ENCODE assay signal across 8 mouse cellular contexts in genomic region chr5:24602751-24603343, GRCm38 (mm10). TPM values are rescaled to one million over a fixed set of nuclear protein-coding genes. Genes with fewer than 3 reads are reported as not detected.
A peak's percentile ranks its signal among the peaks of the same experiment; 100 is the strongest.
DNase-seq lines count a peak whose midpoint lies in the region; ATAC-seq and TF ChIP-seq lines count a peak whose summit lies in the region.

No protein-coding gene starts in this region.

- no peaks in the 10 kb centered on the region for H3K9me3 ChIP-seq in hindbrain, embryonic 15.5 days

- peaks cover 90% of the 10 kb centered on the region for H3K4me1 ChIP-seq in hindbrain, embryonic 15.5 days (replicated peaks)
- H3K4me1 ChIP-seq in liver, adult 2 months (ENCODE audit: control insufficient read depth, insufficient read depth, low read length), result peaks cover 17% of the 10 kb centered on the region

- H3K9ac ChIP-seq in hindbrain, embryonic 15.5 days, result peak overlapping the region; percentile 79
- H3K9ac ChIP-seq in liver, adult 2 months (ENCODE audit: low read depth, low read length), result peak overlapping the region; percentile 88

- peak; percentile 40 for ATAC-seq in hindbrain, embryonic 15.5 days (ENCODE audit: low FRiP score, low read depth)

- 0 out of 2 replicates have a peak, but pooled peaks have one; percentile 47 for TF ChIP-seq POLR2A in liver, adult 2 months (IDR thresholded peaks at IDR 0.05; ENCODE audit: extremely low read depth, insufficient read depth, low read length)

- peak overlapping the region; percentile 97 for H3K4me2 ChIP-seq in hindbrain, embryonic 15.5 days

- 3% methylated on average over 16 of the region's 16 CpGs for WGBS in hindbrain, embryonic 15.5 days
- 2% methylated on average over 16 of the region's 16 CpGs for WGBS in liver, adult 2 months

- no peak for DNase-seq in layer of hippocampus, adult 2 months (ENCODE audit: low spot score in 2 of 2)
- DNase-seq in layer of hippocampus, adult 9-11 months, result no peak
- DNase-seq in cerebellum, adult 9-11 months, result peak; percentile 83
- DNase-seq in gastrocnemius, adult 8-10 months (ENCODE audit: low spot score in 2 of 2), result peak; percentile 87 to 88
- peak; percentile 91 for DNase-seq in liver, adult 2 months (ENCODE audit: extremely low read depth, low read depth, low spot score)
- peak; percentile 82 for DNase-seq in neural tube, embryonic 10.5 days (ENCODE audit: extremely low spot score, low spot score)
- no peak for DNase-seq in frontal cortex, postnatal 36 days (ENCODE audit: low spot score in 2 of 2)

- no peaks in the 10 kb centered on the region for H3K27me3 ChIP-seq in hindbrain, embryonic 15.5 days
- no peaks in the 10 kb centered on the region for H3K27me3 ChIP-seq in liver, adult 2 months (ENCODE audit: control insufficient read depth, insufficient read depth, low read length)

- H3K4me3 ChIP-seq in layer of hippocampus, adult 2 months, result peak overlapping the region; percentile 64
- peak overlapping the region; percentile 59 for H3K4me3 ChIP-seq in hindbrain, embryonic 15.5 days
- peak overlapping the region; percentile 65 for H3K4me3 ChIP-seq in liver, adult 2 months (ENCODE audit: insufficient read depth, low read depth, low read length)

- no peak for TF ChIP-seq CTCF in layer of hippocampus, adult 2 months (conservative IDR thresholded peaks at IDR 0.05)
- TF ChIP-seq CTCF in liver, adult 2 months (IDR thresholded peaks at IDR 0.05; ENCODE audit: low read depth, low read length), result no peak

- peak overlapping the region; percentile 92 for H3K27ac ChIP-seq in layer of hippocampus, adult 2 months
- peak overlapping the region; percentile 95 for H3K27ac ChIP-seq in hindbrain, embryonic 15.5 days (replicated peaks)
- H3K27ac ChIP-seq in liver, adult 2 months (replicated peaks; ENCODE audit: insufficient read depth, low read depth, low read length), result peak overlapping the region; percentile 46

- H3K79me2 ChIP-seq in liver, adult 2 months (ENCODE audit: control insufficient read depth, insufficient read depth, low read length), result no peaks in the 10 kb centered on the region

- no peaks in the 10 kb centered on the region for H3K36me3 ChIP-seq in hindbrain, embryonic 15.5 days
- H3K36me3 ChIP-seq in liver, adult 2 months (ENCODE audit: control insufficient read depth, insufficient read depth, low read length), result no peaks in the 10 kb centered on the region

RNA-seq across cellular contexts. Expression of gene Chpf2, which starts 16.3 kb away (rescaled TPM):
- total RNA-seq in layer of hippocampus, adult 2 months (2021), result 10 to 100 TPM; 63.6 to 66.7 TPM
- 10 to 100 TPM in 3 of 4 experiments, 1 to 10 TPM in 1; 8.5 to 14.5 (median 12.4) TPM for total RNA-seq in gastrocnemius, adult 8-10 months (2022)
- 18.7 and 19.0 TPM in 2 replicates for polyA plus RNA-seq in hindbrain, embryonic 15.5 days (2015; fragmentation: Nextera tagmentation; extraction: Ambion mirVana)
- 9.5 and 14.2 TPM in 2 replicates for total RNA-seq in liver, adult 2 months (2014; rRNA removed)
- 21.1 and 22.4 TPM in 2 replicates for polyA plus RNA-seq in liver, adult 2 months (2012; rRNA removed)

RNA-seq across cellular contexts. Expression of gene Smarcd3, which starts 21.4 kb away (rescaled TPM):
- total RNA-seq in layer of hippocampus, adult 2 months (2021), result 10 to 100 TPM; 88.7 to 90.9 TPM
- 100 to 1,000 TPM; 207 to 267 (median 221) TPM for total RNA-seq in gastrocnemius, adult 8-10 months (2022)
- 134 and 138 TPM in 2 replicates for polyA plus RNA-seq in hindbrain, embryonic 15.5 days (2015; fragmentation: Nextera tagmentation; extraction: Ambion mirVana)
- 0.55 and 1.3 TPM in 2 replicates for total RNA-seq in liver, adult 2 months (2014; rRNA removed)
- 1.3 TPM in 2 replicates for polyA plus RNA-seq in liver, adult 2 months (2012; rRNA removed)

RNA-seq across cellular contexts. Expression of gene Abcf2, which starts 25.6 kb away (rescaled TPM):
- 10 to 100 TPM; 75.9 to 81.4 TPM for total RNA-seq in layer of hippocampus, adult 2 months (2021)
- 100 to 1,000 TPM; 114 to 132 (median 122) TPM for total RNA-seq in gastrocnemius, adult 8-10 months (2022)
- 78.7 and 82.1 TPM in 2 replicates for polyA plus RNA-seq in hindbrain, embryonic 15.5 days (2015; fragmentation: Nextera tagmentation; extraction: Ambion mirVana)
- 25.0 and 25.9 TPM in 2 replicates for total RNA-seq in liver, adult 2 months (2014; rRNA removed)
- 27.1 and 31.9 TPM in 2 replicates for polyA plus RNA-seq in liver, adult 2 months (2012; rRNA removed)

RNA-seq across cellular contexts. Expression of gene 4931409K22Rik, which starts 46.2 kb away (rescaled TPM):
- total RNA-seq in layer of hippocampus, adult 2 months (2021), result not detected
- total RNA-seq in gastrocnemius, adult 8-10 months (2022), result not detected
- 0.10 and 0.18 TPM in 2 replicates for polyA plus RNA-seq in hindbrain, embryonic 15.5 days (2015; fragmentation: Nextera tagmentation; extraction: Ambion mirVana)
- not detected in 2 replicates for total RNA-seq in liver, adult 2 months (2014; rRNA removed)
- polyA plus RNA-seq in liver, adult 2 months (2012; rRNA removed), result not detected in 2 replicates

Comparison
In these comparisons a context has a peak if more than half of its experiments do, and no peak if none do; other contexts are left out.
1. DNase-seq: peak in cerebellum, adult 9-11 months (single experiment), gastrocnemius, adult 8-10 months (2 of 2), liver, adult 2 months (single experiment) and neural tube, embryonic 10.5 days (single experiment); none in layer of hippocampus, adult 2 months (0 of 2), layer of hippocampus, adult 9-11 months (single experiment) and frontal cortex, postnatal 36 days (0 of 2).
2. RNA of gene Smarcd3, which starts 21.4 kb away (total RNA-seq): 207 to 267 TPM in gastrocnemius, adult 8-10 months and 88.7 to 90.9 TPM in layer of hippocampus, adult 2 months; 0.55 to 1.3 TPM in liver, adult 2 months; every median in the first group is over 10 times any median in the second.
3. Peak in every context shown above with its lines, with median percentiles within 50 percentile points of each other: H3K27ac ChIP-seq and H3K4me3 ChIP-seq.